Mouse (Mus musculus) neural tube, embryonic 11.5 days (tissue): ENCODE data around the gene Znrf2. TPM values are rescaled to one million over a fixed set of nuclear protein-coding genes. Genes with fewer than 3 reads are reported as not detected.

Source experiments
- ATAC-seq: fragments of 200-750 bp; cut with Nextera tagmentation; 2 replicates; pipeline ENCODE4 v1.8.0; 2017; ENCODE audit warnings: moderate number of reproducible peaks, mild to moderate bottlenecking, moderate TSS enrichment, moderate library complexity; ENCODE audit not compliant: insufficient read depth, low FRiP score, low TSS enrichment
- DNase-seq: peaks from one replicate; pipeline ENCODE4 v3.0.0-alpha.2; 2015; ENCODE audit warnings: low spot score
- H3K27ac ChIP-seq: fragments of 300-500 bp; sonication (generic); 2 replicates; pipeline ENCODE4 v1.5.1; 2014; ENCODE audit warnings: low read depth, mild to moderate bottlenecking, low read length
- H3K27me3 ChIP-seq: fragments of 300-500 bp; sonication (generic); 2 replicates; pipeline ENCODE4 v1.6.1; 2014; ENCODE audit warnings: mild to moderate bottlenecking, low read length, mixed read lengths; ENCODE audit not compliant: control insufficient read depth, insufficient read depth
- H3K36me3 ChIP-seq: fragments of 300-500 bp; sonication (generic); 2 replicates; pipeline ENCODE4 v1.6.1; 2014; ENCODE audit warnings: mild to moderate bottlenecking, low read length, moderate library complexity, mixed read lengths; ENCODE audit not compliant: control insufficient read depth, insufficient read depth
- H3K4me1 ChIP-seq: fragments of 300-500 bp; sonication (generic); 2 replicates; pipeline ENCODE4 v1.6.1; 2014; ENCODE audit warnings: low read length, mixed read lengths; ENCODE audit not compliant: control insufficient read depth, insufficient read depth
- H3K4me2 ChIP-seq: fragments of 300-500 bp; sonication (generic); 2 replicates; pipeline ENCODE4 v1.6.1; 2014; ENCODE audit warnings: low read depth, mild to moderate bottlenecking, moderate library complexity
- H3K4me3 ChIP-seq: fragments of 300-500 bp; sonication (generic); 2 replicates; pipeline ENCODE4 v1.5.1; 2014; ENCODE audit warnings: low read depth, low read length
- H3K9ac ChIP-seq: fragments of 300-500 bp; sonication (generic); 2 replicates; pipeline ENCODE4 v1.6.1; 2014; ENCODE audit warnings: mild to moderate bottlenecking, low read length
- H3K9me3 ChIP-seq: fragments of 300-500 bp; sonication (generic); 2 replicates; pipeline ENCODE4 v1.6.1; 2016; ENCODE audit warnings: low read length; ENCODE audit not compliant: control insufficient read depth
- WGBS: fragments of 180-500 bp; shearing (Covaris S2); extraction: QIAGEN DNeasy Blood & Tissue Kit; methylation state at CpG from one replicate; pipeline ENCODE4 v1.1.7; 2014; 5-methylcytosine and 5-hydroxymethylcytosine counted together
- polyA plus RNA-seq: library from polyadenylated mRNA; unstranded; fragments of >200 nt; fragmentation: Nextera tagmentation; extraction: Ambion mirVana; gene quantifications from 2 replicates; pipeline ENCODE4 v1.2.1, GENCODE M21; 2014

The Znrf2 gene
- polyA plus RNA-seq, 1 experiment from 2014 or later = 2.5 TPM

- H3K9ac ChIP-seq = no peak overlapping the region
These were observed 13.5 kb downstream of the Znrf2 start for GRCm38 (mm10) chr6:54830048-54830772.

DNA sequence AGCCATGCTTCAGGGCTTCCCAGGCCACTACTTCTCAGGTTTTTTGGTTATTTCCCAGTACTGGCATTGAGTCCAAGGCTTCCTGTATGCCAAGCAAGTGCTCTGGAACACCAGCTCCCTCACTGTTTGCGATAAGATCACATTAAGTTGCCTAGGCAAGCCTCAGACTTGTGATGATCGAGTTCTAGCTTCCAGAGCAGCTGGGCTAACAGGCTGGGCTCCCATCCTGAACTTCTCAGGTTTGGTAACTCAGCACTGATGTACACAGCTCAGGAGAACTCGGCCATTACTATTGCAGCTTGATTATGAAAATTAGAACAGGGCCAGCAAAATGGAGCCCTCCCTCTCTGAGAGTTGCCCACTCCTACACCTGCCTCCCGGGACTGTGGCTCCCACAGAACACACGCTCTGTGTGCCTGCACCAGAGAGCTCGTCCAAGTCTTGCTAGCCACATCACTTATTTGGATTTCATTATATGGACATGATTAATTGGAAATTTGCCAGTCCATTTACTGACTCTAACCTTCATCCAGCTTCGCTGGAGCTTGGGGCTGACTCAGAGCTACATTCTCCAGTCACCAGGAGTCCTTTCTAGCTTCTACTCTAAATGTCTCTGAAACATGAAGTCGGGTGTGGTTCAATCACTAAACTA lies 14.5 kb downstream of the Znrf2 start:
- WGBS = 71% methylated on average over 8 of the region's 8 CpGs
- no peak overlapping the region for H3K4me2 ChIP-seq
- H3K27me3 ChIP-seq = no peaks in the 10 kb centered on the region
- no peaks in the 10 kb centered on the region for H3K9me3 ChIP-seq
- H3K9ac ChIP-seq = no peak overlapping the region
- H3K27ac ChIP-seq = no peak overlapping the region
- H3K4me1 ChIP-seq = no peaks in the 10 kb centered on the region
- ATAC-seq (no peak), DNase-seq (no peak)
- no peak overlapping the region for H3K4me3 ChIP-seq
- no peaks in the 10 kb centered on the region for H3K36me3 ChIP-seq

More at GRCm38 (mm10) chr6:54830048-54830772, 13.5 kb downstream of the Znrf2 start:
- ATAC-seq (no peak), DNase-seq (no peak)
- Histone ChIP-seq H3K36me3 (no peaks in the 10 kb centered on the region), H3K27me3 (no peaks in the 10 kb centered on the region), H3K4me3 (no peak overlapping the region), H3K4me1 (no peaks in the 10 kb centered on the region), H3K4me2 (no peak overlapping the region), H3K9me3 (no peaks in the 10 kb centered on the region), H3K27ac (no peak overlapping the region)
- WGBS = 84% methylated on average over 7 of the region's 7 CpGs

GRCm38 (mm10) chr6:54833427-54833826 lies 16.7 kb downstream of the Znrf2 start:
- DNase-seq (no peak), ATAC-seq (no peak)
- Histone ChIP-seq H3K36me3 (no peaks in the 10 kb centered on the region), H3K27me3 (no peaks in the 10 kb centered on the region), H3K4me2 (no peak overlapping the region), H3K9ac (no peak overlapping the region), H3K9me3 (no peaks in the 10 kb centered on the region; the same call in 1 of the 2 replicates), H3K4me3 (no peak overlapping the region), H3K4me1 (no peaks in the 10 kb centered on the region), H3K27ac (no peak overlapping the region)
- WGBS = 83% methylated on average over 2 of the region's 2 CpGs

GRCm38 (mm10) chr6:54836666-54837065 lies 19.9 kb downstream of the Znrf2 start:
- H3K27ac ChIP-seq = no peak overlapping the region
- DNase-seq = no peak

GRCm38 (mm10) chr6:54841399-54841798 lies 24.7 kb downstream of the Znrf2 start:
- DNase-seq (no peak), ATAC-seq (no peak)
- no peak overlapping the region for H3K27ac ChIP-seq
- H3K36me3 ChIP-seq = no peaks in the 10 kb centered on the region
- H3K9me3 ChIP-seq = no peaks in the 10 kb centered on the region; the same call in 1 of the 2 replicates
- no peak overlapping the region for H3K4me3 ChIP-seq
- no peak overlapping the region for H3K9ac ChIP-seq
- H3K4me2 ChIP-seq = no peak overlapping the region
- H3K27me3 ChIP-seq = no peaks in the 10 kb centered on the region
- no peaks in the 10 kb centered on the region for H3K4me1 ChIP-seq

More at GRCm38 (mm10) chr6:54836666-54837065, 19.9 kb downstream of the Znrf2 start:
- Histone ChIP-seq H3K4me1 (no peaks in the 10 kb centered on the region), H3K4me2 (no peak overlapping the region), H3K9me3 (no peaks in the 10 kb centered on the region; the same call in 1 of the 2 replicates), H3K27me3 (no peaks in the 10 kb centered on the region), H3K36me3 (no peaks in the 10 kb centered on the region), H3K9ac (no peak overlapping the region), H3K4me3 (no peak overlapping the region)
- ATAC-seq = no peak

GRCm38 (mm10) chr6:54842041-54842440 lies 25.3 kb downstream of the Znrf2 start:
- 33% methylated on average over 1 of the region's 1 CpGs for WGBS
- Histone ChIP-seq H3K4me1 (no peaks in the 10 kb centered on the region), H3K27me3 (no peaks in the 10 kb centered on the region), H3K27ac (no peak overlapping the region), H3K4me2 (no peak overlapping the region), H3K9ac (no peak overlapping the region), H3K9me3 (no peaks in the 10 kb centered on the region; the same call in 1 of the 2 replicates), H3K36me3 (no peaks in the 10 kb centered on the region), H3K4me3 (no peak overlapping the region)
- ATAC-seq (no peak), DNase-seq (no peak)

- 79% methylated on average over 3 of the region's 3 CpGs for WGBS
- H3K27ac ChIP-seq = no peak overlapping the region
- ATAC-seq = no peak
- no peak overlapping the region for H3K4me2 ChIP-seq
- H3K9me3 ChIP-seq = no peaks in the 10 kb centered on the region
- H3K36me3 ChIP-seq = no peaks in the 10 kb centered on the region
- H3K4me1 ChIP-seq = peaks cover 9% of the 10 kb centered on the region; the same call in 1 of the 2 replicates
- DNase-seq = no peak
- H3K27me3 ChIP-seq = no peaks in the 10 kb centered on the region
- H3K4me3 ChIP-seq = no peak overlapping the region
- no peak overlapping the region for H3K9ac ChIP-seq
These were observed 31.8 kb downstream of the Znrf2 start for GRCm38 (mm10) chr6:54848546-54848945.

DNA sequence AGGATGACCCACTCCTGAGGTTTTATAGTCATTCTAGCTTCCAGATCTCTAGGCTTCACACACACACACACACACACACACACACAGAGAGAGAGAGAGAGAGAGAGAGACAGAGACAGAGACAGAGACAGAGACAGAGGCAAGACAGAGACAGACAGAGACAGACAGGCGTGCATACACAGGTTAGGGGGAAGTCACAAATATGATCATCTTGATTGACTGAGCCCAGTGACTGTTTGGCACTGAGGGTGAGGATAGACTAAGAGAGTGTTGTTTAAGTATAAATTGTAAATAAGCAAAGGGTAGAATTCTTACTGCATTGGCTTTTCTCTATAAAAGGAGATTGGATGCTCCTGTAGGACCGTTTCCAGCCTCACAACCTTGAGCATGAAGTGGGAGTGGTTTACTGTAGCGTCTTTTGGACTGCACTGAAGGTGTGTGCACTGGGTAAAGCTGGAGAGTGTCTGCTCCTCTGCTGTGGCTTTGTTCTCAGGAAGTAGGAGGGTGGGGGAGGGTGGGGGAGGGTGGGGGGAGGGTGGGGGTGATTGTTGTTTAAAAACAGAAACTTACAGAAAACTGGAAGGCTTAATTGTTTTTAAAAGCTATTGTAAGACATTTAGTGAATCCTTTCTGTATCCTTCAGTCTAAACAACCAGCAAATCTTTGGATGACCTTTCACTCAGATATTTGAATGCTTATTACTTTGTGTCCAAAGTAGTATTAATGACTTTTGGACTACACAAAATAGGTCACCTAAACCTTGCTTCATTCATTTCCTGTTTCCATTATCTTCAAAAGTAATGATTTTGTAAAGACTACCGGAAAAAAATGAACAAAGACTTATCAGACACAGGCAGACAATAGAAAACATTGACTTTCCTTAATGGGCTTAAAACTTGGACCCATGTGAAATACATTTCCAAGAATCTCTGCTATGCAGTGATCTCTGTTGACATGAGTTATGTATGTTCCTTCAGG lies 32.8 kb downstream of the Znrf2 start:
- H3K9ac ChIP-seq = no peak overlapping the region
- no peaks in the 10 kb centered on the region for H3K36me3 ChIP-seq
- H3K4me2 ChIP-seq = no peak overlapping the region
- H3K4me1 ChIP-seq = peaks cover 9% of the 10 kb centered on the region; the same call in 1 of the 2 replicates
- no peak for DNase-seq
- no peak overlapping the region for H3K4me3 ChIP-seq
- H3K27ac ChIP-seq = no peak overlapping the region
- no peaks in the 10 kb centered on the region for H3K27me3 ChIP-seq
- H3K9me3 ChIP-seq = no peaks in the 10 kb centered on the region
- no peak for ATAC-seq
- WGBS = 49% methylated on average over 4 of the region's 4 CpGs
